Mouse (Mus musculus) ES-CJ7 (cell line): ENCODE results near the gene Fxyd7.

Experiments
- DNase-seq: peaks from one replicate; pipeline ENCODE4 v3.0.0; 2011; ENCODE audit warnings: low read depth, low spot score

Gene Fxyd7

DNA sequence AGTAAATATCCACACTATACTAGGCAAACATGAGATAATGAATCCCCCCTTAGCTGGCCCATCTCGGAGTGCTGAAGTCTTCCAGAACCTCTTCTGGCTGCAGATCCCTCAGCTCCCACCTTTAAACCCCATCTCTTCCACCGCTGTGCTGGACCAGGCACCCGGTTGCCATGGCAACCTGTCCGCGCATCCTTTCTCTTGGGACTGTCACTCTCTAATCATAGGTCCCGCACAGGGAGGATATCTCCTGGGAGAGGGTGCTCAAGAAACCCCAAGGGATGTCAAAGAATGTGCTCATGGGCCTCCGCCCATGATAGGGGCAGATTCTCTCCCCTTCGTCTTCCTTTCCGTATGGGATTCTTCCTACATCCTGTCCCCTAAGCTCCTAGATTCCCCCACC is 346 bp downstream of the Fxyd7 start:
- no peak for DNase-seq

DNA sequence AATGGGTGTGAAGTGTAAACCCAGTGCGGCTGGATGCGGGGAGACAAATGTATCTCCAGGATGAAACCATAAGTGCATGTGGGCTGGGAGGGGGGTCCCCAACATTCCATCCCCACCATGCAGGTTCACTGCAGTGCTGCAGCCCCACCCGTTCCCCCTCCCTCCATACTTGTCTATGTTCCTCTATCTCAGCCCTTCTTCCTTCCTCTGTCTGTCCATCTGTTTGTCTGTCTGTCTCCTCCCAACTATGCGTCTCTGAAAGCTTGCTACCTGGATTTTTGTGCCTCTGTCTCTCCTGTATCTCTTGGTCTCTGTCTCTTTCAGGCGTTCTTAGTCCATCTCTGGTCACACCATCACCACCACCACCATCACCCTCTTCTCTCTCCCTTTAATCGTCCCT is 780 bp downstream of the Fxyd7 start:
- DNase-seq: no peak

DNA sequence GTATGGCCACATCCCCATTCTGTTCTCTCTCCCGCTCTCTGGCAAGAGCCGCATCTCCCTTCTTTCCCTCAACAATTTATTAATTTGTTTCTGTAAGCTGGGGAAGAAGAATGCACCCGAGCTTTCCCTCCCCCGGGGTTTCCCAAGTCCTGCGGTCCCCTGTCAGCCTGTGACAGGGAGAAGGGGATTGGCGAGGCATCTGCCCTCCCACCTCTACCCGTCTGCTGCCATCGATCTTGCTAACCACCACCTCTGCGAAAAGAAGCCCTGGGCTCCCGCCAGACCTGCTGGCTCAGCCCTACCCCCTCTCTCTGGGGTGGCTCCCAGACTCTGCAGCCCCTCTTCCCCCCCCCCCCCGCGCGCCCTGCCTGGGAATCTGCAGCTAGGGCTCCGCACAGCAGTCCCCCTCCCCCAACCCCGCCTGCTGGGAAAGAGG is 1.4 kb downstream of the Fxyd7 start:
- no peak for DNase-seq

DNA sequence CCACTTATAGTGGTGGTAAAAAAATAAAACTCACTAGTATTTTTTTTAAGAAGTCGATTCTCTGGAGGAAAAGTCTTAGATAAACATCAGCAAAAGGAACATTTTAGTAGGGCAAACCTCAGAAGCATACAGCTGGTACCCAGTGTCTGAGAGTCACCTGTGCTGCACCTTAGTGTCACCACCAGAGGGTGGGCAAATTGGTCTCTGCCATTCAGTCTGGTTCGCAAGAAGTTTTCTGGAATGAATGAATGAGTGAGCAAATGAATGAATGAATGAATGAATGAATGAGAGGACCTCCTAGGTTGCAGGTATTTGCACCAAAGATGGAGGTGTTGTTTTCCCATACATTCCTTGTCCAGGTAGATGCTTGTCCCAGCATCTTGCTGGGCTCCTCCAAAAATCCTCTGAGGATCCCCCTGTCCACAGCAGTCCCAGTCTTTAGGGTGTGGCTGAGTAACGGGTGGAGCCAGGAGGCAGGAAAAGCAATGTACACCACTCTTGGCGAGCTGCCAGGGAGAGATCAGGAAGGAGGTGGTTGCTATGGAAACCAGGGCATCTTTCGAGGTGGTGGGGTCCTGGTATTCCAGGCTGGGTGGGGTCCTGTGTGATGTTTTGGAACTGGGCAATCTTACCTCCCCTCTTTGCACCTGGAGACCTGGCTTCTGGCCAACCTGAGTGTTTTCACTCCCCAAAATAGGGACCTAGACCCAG is 2.0 kb downstream of the Fxyd7 start:
- peak; percentile 63 for DNase-seq

- DNase-seq: no peak
Observed at GRCm38 (mm10) chr7:31042431-31042910, 8.8 kb downstream of the Fxyd7 start, which contains the start of gene Fxyd5. TSS of gene Fxyd5 (minus strand) at chr7:31042481.

- no peak for DNase-seq
Observed at GRCm38 (mm10) chr7:31041662-31042315, 9.5 kb downstream of the Fxyd7 start.

DNA sequence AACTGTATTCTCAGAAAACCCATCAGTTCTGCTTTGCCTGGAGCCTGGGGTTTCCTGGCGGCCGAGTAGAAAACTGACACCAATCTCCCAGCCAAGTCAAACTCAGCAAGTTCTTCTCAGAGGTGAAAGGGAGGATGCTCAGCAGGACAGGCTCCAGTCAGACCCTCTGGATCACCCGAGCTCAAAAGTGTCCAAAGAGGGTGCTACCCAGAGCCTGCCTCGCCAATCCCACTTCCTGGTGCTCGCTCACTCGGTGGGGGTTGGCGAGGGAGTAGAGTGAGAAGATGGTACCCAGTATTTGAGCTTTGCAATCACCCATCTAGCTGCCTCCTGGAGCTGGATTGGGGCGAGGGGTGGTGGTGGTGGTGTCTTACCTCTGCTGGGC is 10.3 kb downstream of the Fxyd7 start:
- no peak for DNase-seq

- DNase-seq: no peak
Observed at GRCm38 (mm10) chr7:31040281-31041022, 10.8 kb downstream of the Fxyd7 start.

- DNase-seq: peak; percentile 42
Observed at GRCm38 (mm10) chr7:31039011-31039410, 12.3 kb downstream of the Fxyd7 start.

DNA sequence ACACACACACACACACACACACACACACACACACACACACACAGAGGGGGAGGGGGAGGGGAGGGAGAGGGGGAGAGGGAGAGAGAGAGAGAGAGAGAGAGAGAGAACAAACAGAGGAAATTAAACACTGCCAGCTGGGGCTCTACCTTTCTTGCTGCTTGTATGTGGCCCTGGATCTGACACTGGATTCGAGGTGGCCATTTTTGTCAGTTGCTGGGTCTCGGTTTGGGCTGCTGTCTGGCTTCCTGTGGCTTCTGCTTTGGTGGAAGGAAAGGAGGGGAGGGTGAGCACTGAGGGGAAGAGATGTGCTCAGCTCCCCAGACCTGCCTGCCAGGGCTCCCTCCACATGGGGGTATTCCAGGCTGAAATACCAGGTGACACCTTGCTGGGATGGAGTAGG is 13.6 kb downstream of the Fxyd7 start:
- DNase-seq: no peak

DNA sequence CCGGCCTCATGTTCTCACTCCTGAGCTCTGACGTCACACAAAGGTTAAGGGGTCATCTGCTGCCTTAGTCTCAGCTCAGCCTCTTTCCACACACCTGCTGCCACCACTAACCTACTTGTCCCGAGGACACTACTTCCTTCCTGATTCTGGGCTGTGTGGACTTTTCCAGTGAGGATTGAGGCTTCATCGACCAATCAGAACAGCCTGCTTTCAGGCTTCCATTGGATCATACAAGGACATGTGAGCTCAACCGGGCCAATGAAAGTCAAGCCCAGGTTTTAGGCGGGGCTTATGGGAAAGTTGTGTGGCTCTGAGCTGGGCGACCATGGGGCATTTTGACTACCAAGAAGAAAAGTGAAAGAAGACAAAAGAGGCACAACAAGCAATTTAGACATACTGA is 14.3 kb downstream of the Fxyd7 start:
- peak; percentile 51 for DNase-seq

- no peak for DNase-seq
Observed at GRCm38 (mm10) chr7:31035291-31035690, 16.0 kb downstream of the Fxyd7 start.

- peak; percentile 36 for DNase-seq
Observed at GRCm38 (mm10) chr7:31034789-31035188, 16.5 kb downstream of the Fxyd7 start.

GRCm38 (mm10) chr7:31033409-31034165 is 17.7 kb downstream of the Fxyd7 start:
- DNase-seq: no peak

- DNase-seq: no peak
Observed at GRCm38 (mm10) chr7:31031731-31032130, 19.5 kb downstream of the Fxyd7 start.

GRCm38 (mm10) chr7:31030717-31031116 is 20.6 kb downstream of the Fxyd7 start:
- peak; percentile 79 for DNase-seq

DNA sequence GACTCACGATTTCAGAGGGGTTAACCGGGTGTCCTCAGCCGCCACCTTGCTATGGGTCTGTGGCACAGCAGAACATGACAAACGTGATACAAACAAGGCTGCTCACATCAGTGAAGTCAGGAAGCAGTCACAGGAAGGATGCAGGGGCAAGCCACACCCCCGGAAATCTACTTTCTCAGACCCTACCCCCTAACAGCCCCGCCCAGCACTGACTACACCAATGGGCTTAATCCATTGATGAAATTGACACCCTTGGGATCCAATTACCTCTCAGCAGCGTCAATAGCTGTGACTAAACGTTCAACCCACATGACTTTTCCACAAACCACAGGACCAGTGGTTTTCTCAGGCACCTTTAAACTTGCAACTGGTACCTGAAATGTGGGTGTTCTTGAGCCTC is 22.7 kb downstream of the Fxyd7 start:
- DNase-seq: peak; percentile 73

DNA sequence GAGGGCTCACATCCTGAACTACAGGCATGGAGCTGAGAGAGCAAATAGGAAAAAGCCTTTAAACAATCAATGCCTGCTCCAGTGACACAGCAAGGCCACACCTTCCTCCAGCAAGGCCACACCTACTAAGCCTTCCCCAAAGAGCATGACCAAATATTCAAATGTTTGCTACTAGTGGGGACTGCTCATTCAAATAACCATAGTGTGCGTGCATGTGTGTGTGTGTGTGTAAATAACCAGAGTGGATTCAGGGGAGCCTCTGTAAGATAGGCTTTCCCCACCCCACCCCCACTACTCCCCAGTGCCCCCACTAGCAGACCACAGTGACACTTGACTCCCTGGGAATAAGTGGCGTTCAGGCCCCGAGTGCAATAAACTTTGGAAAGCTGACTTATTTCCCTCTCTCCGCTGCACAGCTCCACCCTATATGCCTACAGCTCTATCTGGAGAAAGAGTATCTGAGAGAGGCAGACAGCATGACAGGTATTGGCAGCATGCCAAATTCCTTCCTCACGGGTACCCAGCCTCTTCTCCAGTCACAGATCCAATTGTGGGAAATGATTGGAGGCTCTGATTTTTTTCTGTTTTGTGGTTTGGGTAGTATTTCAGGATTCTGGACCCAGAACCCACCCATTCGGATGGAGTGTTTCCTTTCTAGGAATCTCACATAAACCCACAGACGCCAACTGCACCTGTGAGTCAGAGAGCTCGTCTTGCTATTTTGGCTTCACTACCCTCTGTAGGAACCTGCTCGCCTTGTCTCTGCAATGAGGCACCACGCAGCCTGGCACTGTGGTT is 34.0 kb downstream of the Fxyd7 start:
- DNase-seq: no peak

- DNase-seq: no peak
Observed at GRCm38 (mm10) chr7:31012971-31013370, 38.3 kb downstream of the Fxyd7 start.

GRCm38 (mm10) chr7:31008889-31009288 is 42.4 kb downstream of the Fxyd7 start:
- no peak for DNase-seq

GRCm38 (mm10) chr7:31008175-31008574 is 43.1 kb downstream of the Fxyd7 start:
- no peak for DNase-seq
